Comparison of ENCODE assay signal across 25 mouse cellular contexts in genomic region chr11:117569566-117570101, GRCm38 (mm10).
DNase-seq lines count a peak whose midpoint lies in the region; ATAC-seq and TF ChIP-seq lines count a peak whose summit lies in the region.
"Had no signal": no experiment of that assay in that cellular context is flagged by ENCODE, and none has a peak within 500 bp of the region (broad histone marks: within the 10 kb centered on the region; RNA-seq: fewer than 3 reads in every experiment).

No protein-coding gene starts in this region.

- H3K9ac ChIP-seq in heart, adult 2 months (ENCODE audit: low read depth, low read length) = no peak overlapping the region
- H3K9ac ChIP-seq: heart, embryonic 15.5 days; hindbrain, embryonic 13.5 days; limb, embryonic 12.5 days; liver, embryonic 15.5 days; lung, embryonic 14.5 days; midbrain, embryonic 12.5 days had no signal

- peak; percentile 9; the same call in 1 of the 2 replicates for TF ChIP-seq EP300 in heart, adult 2 months (IDR thresholded peaks at IDR 0.05; ENCODE audit: insufficient read depth, low read depth, low read length)

- no peak for TF ChIP-seq CTCF in heart, adult 2 months (IDR thresholded peaks at IDR 0.05)

- intact Hi-C loops in heart, adult 2 months (cut with DNase I) = no loop called here
- intact Hi-C loops in heart, postnatal 36 days (cut with DNase I) = no loop called here

- peaks cover 18% of the 10 kb centered on the region for H3K4me1 ChIP-seq in heart, adult 2 months (ENCODE audit: control insufficient read depth, insufficient read depth, low read length)
- H3K4me1 ChIP-seq: megakaryocyte, embryonic 14.5 days had no signal

- peak; percentile 6 for DNase-seq in CD4-positive, CD25-positive, alpha-beta regulatory T cell, adult 2 months (ENCODE audit: low read depth, low spot score)
- DNase-seq in heart, adult 2 months = no peak
- no peak for DNase-seq in heart, postnatal 36 days
- DNase-seq in CD4-positive helper T cell, adult 2 months (ENCODE audit: low read depth, low spot score) = peak; percentile 19
- peak; percentile 20 for DNase-seq in naive thymus-derived CD4-positive, alpha-beta T cell, adult 2 months (ENCODE audit: low read depth)
- DNase-seq in embryo, embryonic 9.5 days (ENCODE audit: extremely low spot score) = no peak
- no peak for DNase-seq in adrenal gland, adult 8-10 months
- DNase-seq: adrenal gland, postnatal 36 days; cerebellum, adult 2 months; cerebellum, postnatal 36 days; gastrocnemius, postnatal 36 days; heart, postnatal 4 days; kidney, adult 18-20 months; kidney, postnatal 10 days; lung, embryonic 14.5 days; thymus, adult 18-20 months; thymus, postnatal 25 days had no signal

- no peaks in the 10 kb centered on the region for H3K27me3 ChIP-seq in heart, adult 2 months (ENCODE audit: control insufficient read depth, insufficient read depth, low read length)
- H3K27me3 ChIP-seq: heart, embryonic 15.5 days; limb, embryonic 12.5 days; liver, embryonic 15.5 days; midbrain, embryonic 12.5 days had no signal

- TF ChIP-seq POLR2A in heart, adult 2 months (IDR thresholded peaks at IDR 0.05; ENCODE audit: insufficient read depth, low read depth, low read length) = no peak

- H3K4me3 ChIP-seq in heart, adult 2 months = no peak overlapping the region
- H3K4me3 ChIP-seq: erythroblast, embryonic 14.5 days; heart, embryonic 15.5 days; hindbrain, embryonic 13.5 days; limb, embryonic 12.5 days; liver, embryonic 15.5 days; megakaryocyte, embryonic 14.5 days; midbrain, embryonic 12.5 days had no signal

- ATAC-seq in CD4-positive, CD25-positive, alpha-beta regulatory T cell, adult 4 months = no peak

- WGBS in heart, adult 2 months = 45% methylated on average over 8 of the region's 8 CpGs

- no peaks in the 10 kb centered on the region for H3K79me2 ChIP-seq in heart, adult 2 months (replicated peaks; ENCODE audit: control insufficient read depth, insufficient read depth, low read length)

- H3K36me3 ChIP-seq in heart, adult 2 months (ENCODE audit: control insufficient read depth, insufficient read depth, low read length) = no peaks in the 10 kb centered on the region; the same call in 1 of the 2 replicates
- H3K36me3 ChIP-seq: heart, embryonic 15.5 days; hindbrain, embryonic 13.5 days; limb, embryonic 12.5 days; liver, embryonic 15.5 days; midbrain, embryonic 12.5 days had no signal

- no peak overlapping the region; the same call in 1 of the 2 replicates for H3K27ac ChIP-seq in heart, adult 2 months
- H3K27ac ChIP-seq: hindbrain, embryonic 13.5 days; limb, embryonic 12.5 days; liver, embryonic 15.5 days; midbrain, embryonic 12.5 days had no signal

Comparison
In these comparisons a context has a peak if more than half of its experiments do, and no peak if none do; other contexts are left out.
1. DNase-seq: peak in CD4-positive, CD25-positive, alpha-beta regulatory T cell, adult 2 months (single experiment), CD4-positive helper T cell, adult 2 months (single experiment) and naive thymus-derived CD4-positive, alpha-beta T cell, adult 2 months (single experiment); none in heart, adult 2 months (0 of 2), heart, postnatal 36 days (0 of 2), embryo, embryonic 9.5 days (single experiment) and adrenal gland, adult 8-10 months (single experiment).